Mouse (Mus musculus): ENCODE results near the gene Vps51. TPM values are rescaled to one million over a fixed set of nuclear protein-coding genes. Genes with fewer than 3 reads are reported as not detected.
A peak's percentile ranks its signal among the peaks of the same experiment; 100 is the strongest.

The Vps51 gene
- polyA plus RNA-seq, 1 experiment, result 83.7 TPM

GRCm38 (mm10) chr19:6082156-6082555 is 5.1 kb upstream of the Vps51 start, which contains the start of gene Gm28374:
Gm28374 (minus strand) TSS chr19:6082256.
- Histone ChIP-seq H3K4me3 (ENCODE audit: insufficient read depth, low read length) (no peak within 1 kb of the TSS), H3K27ac (ENCODE audit: insufficient read depth, low read depth, low read length) (no peak within 1 kb of the TSS), H3K4me1 (ENCODE audit: control insufficient read depth, insufficient read depth, low read length) (peaks cover 13% of the 10 kb centered on the region)
- TF ChIP-seq POLR2A (IDR thresholded peaks at IDR 0.05; ENCODE audit: borderline replicate concordance, low read depth, low read length) (no peak), CTCF (IDR thresholded peaks at IDR 0.05; ENCODE audit: low read depth, low read length) (no peak)

- H3K4me1 ChIP-seq (ENCODE audit: control insufficient read depth, insufficient read depth, low read length), result peaks cover 18% of the 10 kb centered on the region
- H3K4me3 ChIP-seq (ENCODE audit: insufficient read depth, low read length), result no peak within 1 kb of the TSS
- H3K27ac ChIP-seq (ENCODE audit: insufficient read depth, low read depth, low read length), result no peak within 1 kb of the TSS
- TF ChIP-seq POLR2A (IDR thresholded peaks at IDR 0.05; ENCODE audit: borderline replicate concordance, low read depth, low read length) (no peak), CTCF (IDR thresholded peaks at IDR 0.05; ENCODE audit: low read depth, low read length) (no peak)
Observed at GRCm38 (mm10) chr19:6079983-6080480, 3.0 kb upstream of the Vps51 start, which contains the start of gene Tmem262. Tmem262 (plus strand) TSS chr19:6080033.

- Histone ChIP-seq H3K4me3 (ENCODE audit: insufficient read depth, low read length) (peak overlapping the region; percentile 43), H3K4me1 (ENCODE audit: control insufficient read depth, insufficient read depth, low read length) (peaks cover 25% of the 10 kb centered on the region), H3K27ac (ENCODE audit: insufficient read depth, low read depth, low read length) (peak overlapping the region; percentile 85)
- TF ChIP-seq POLR2A (IDR thresholded peaks at IDR 0.05; ENCODE audit: borderline replicate concordance, low read depth, low read length) (no peak), CTCF (IDR thresholded peaks at IDR 0.05; ENCODE audit: low read depth, low read length) (no peak)
Observed at GRCm38 (mm10) chr19:6073889-6074288, 3.1 kb downstream of the Vps51 start.

GRCm38 (mm10) chr19:6071261-6071660 is 5.8 kb downstream of the Vps51 start:
- peaks cover 31% of the 10 kb centered on the region for H3K4me1 ChIP-seq (ENCODE audit: control insufficient read depth, insufficient read depth, low read length)
- TF ChIP-seq POLR2A (IDR thresholded peaks at IDR 0.05; ENCODE audit: borderline replicate concordance, low read depth, low read length), result no peak
- TF ChIP-seq CTCF (IDR thresholded peaks at IDR 0.05; ENCODE audit: low read depth, low read length), result no peak
- H3K27ac ChIP-seq (ENCODE audit: insufficient read depth, low read depth, low read length), result no peak overlapping the region
- H3K4me3 ChIP-seq (ENCODE audit: insufficient read depth, low read length), result no peak overlapping the region

- TF ChIP-seq CTCF (IDR thresholded peaks at IDR 0.05; ENCODE audit: low read depth, low read length) (no peak), POLR2A (IDR thresholded peaks at IDR 0.05; ENCODE audit: borderline replicate concordance, low read depth, low read length) (no peak)
- Histone ChIP-seq H3K4me3 (ENCODE audit: insufficient read depth, low read length) (no peak overlapping the region), H3K4me1 (ENCODE audit: control insufficient read depth, insufficient read depth, low read length) (peaks cover 26% of the 10 kb centered on the region), H3K27ac (ENCODE audit: insufficient read depth, low read depth, low read length) (no peak overlapping the region)
Observed at GRCm38 (mm10) chr19:6070571-6071250, 6.3 kb downstream of the Vps51 start.

GRCm38 (mm10) chr19:6069851-6070250 is 7.2 kb downstream of the Vps51 start:
- H3K27ac ChIP-seq (ENCODE audit: insufficient read depth, low read depth, low read length), result no peak overlapping the region
- no peak overlapping the region for H3K4me3 ChIP-seq (ENCODE audit: insufficient read depth, low read length)
- H3K4me1 ChIP-seq (ENCODE audit: control insufficient read depth, insufficient read depth, low read length), result peaks cover 18% of the 10 kb centered on the region
- no peak for TF ChIP-seq CTCF (IDR thresholded peaks at IDR 0.05; ENCODE audit: low read depth, low read length)
- no peak for TF ChIP-seq POLR2A (IDR thresholded peaks at IDR 0.05; ENCODE audit: borderline replicate concordance, low read depth, low read length)

GRCm38 (mm10) chr19:6068951-6069350 is 8.1 kb downstream of the Vps51 start:
- TF ChIP-seq POLR2A (IDR thresholded peaks at IDR 0.05; ENCODE audit: borderline replicate concordance, low read depth, low read length) (no peak), CTCF (IDR thresholded peaks at IDR 0.05; ENCODE audit: low read depth, low read length) (no peak)
- H3K4me1 ChIP-seq (ENCODE audit: control insufficient read depth, insufficient read depth, low read length), result peaks cover 11% of the 10 kb centered on the region
- no peak overlapping the region for H3K27ac ChIP-seq (ENCODE audit: insufficient read depth, low read depth, low read length)
- H3K4me3 ChIP-seq (ENCODE audit: insufficient read depth, low read length), result no peak overlapping the region

GRCm38 (mm10) chr19:6067724-6068415 is 9.2 kb downstream of the Vps51 start, which contains the start of gene Tm7sf2:
Tm7sf2 (minus strand) TSS chr19:6068373.
- Histone ChIP-seq H3K4me3 (ENCODE audit: insufficient read depth, low read length) (peak within 1 kb of the TSS; percentile 56), H3K4me1 (ENCODE audit: control insufficient read depth, insufficient read depth, low read length) (peaks cover 7% of the 10 kb centered on the region), H3K27ac (ENCODE audit: insufficient read depth, low read depth, low read length) (peak within 1 kb of the TSS; percentile 31)
- TF ChIP-seq CTCF (IDR thresholded peaks at IDR 0.05; ENCODE audit: low read depth, low read length) (no peak), POLR2A (IDR thresholded peaks at IDR 0.05; ENCODE audit: borderline replicate concordance, low read depth, low read length) (no peak)

GRCm38 (mm10) chr19:6067011-6067723 is 9.9 kb downstream of the Vps51 start:
- H3K27ac ChIP-seq (ENCODE audit: insufficient read depth, low read depth, low read length), result peak overlapping the region; percentile 31
- TF ChIP-seq POLR2A (IDR thresholded peaks at IDR 0.05; ENCODE audit: borderline replicate concordance, low read depth, low read length) (no peak), CTCF (IDR thresholded peaks at IDR 0.05; ENCODE audit: low read depth, low read length) (peak; percentile 88)
- peaks cover 12% of the 10 kb centered on the region for H3K4me1 ChIP-seq (ENCODE audit: control insufficient read depth, insufficient read depth, low read length)
- peak overlapping the region; percentile 56 for H3K4me3 ChIP-seq (ENCODE audit: insufficient read depth, low read length)
